Mouse (Mus musculus): ENCODE measurements around the gene Mphosph10. TPM values are rescaled to one million over a fixed set of nuclear protein-coding genes. Genes with fewer than 3 reads are reported as not detected.

Gene Mphosph10
- total RNA-seq, 1 experiment from 2014 or later, result 51.1 TPM

DNA sequence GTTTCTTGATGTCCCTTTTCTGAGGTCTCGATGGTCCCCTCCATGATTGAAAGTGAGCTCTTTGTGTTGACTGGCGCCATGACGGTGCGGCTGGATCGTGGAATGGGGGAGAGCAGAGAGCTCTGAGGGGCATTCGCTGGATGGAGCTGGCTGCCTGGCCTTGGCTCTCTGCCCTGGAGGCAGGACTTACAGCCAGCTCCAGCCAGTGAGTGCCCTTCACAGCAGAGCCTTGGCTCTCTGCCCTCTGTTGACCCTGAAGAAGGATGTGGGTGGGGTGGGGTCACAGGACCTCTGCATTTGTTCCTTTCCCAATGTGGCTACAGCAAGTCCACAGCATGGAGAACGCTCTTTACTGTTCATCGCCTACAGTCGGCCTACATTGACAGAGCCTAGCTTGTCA, 34.7 kb downstream of the Mphosph10 start:
- ATAC-seq (ENCODE audit: extremely low read depth, insufficient number of reproducible peaks, low FRiP score, poor library complexity, severe bottlenecking), result no peak

DNA sequence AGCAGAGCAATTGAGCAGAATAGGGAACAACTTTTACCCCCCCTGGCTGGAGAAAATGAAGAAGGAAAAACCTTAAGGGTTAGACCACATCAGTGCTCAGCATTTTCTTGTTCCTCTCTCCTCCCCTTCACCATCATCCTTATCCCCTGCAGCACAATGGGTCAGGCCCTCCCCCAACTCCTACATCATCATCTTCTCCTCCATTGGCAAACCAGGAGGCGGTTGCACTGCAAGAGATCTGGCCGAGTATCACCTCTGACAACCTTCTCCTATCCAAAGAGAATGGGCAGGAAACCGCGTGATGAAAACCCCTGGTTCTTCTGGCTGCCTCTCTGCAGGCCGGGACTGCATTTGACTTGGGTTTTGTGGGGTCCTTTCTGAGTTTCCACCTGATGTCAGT, 35.4 kb downstream of the Mphosph10 start:
- no peak for ATAC-seq (ENCODE audit: extremely low read depth, insufficient number of reproducible peaks, low FRiP score, poor library complexity, severe bottlenecking)

DNA sequence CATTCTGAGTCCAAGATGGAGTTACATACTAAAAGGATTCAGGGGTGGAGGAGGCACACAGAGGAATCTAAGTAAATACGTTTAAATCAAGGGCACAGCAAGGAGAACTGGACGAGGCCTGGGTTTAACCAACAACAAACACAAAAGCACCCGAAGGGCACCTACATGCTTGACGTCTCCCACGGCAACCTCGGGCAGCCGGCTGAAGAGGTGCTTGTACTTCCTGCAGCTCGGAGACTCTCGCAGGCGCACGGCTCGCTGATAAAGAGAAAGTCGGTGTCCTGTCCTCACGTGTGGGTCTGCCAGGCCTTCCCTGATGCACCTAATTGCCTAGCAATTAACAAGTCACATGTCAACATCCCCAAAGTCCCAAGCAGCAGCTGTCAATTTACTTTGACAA, 37.9 kb downstream of the Mphosph10 start:
- no peak for ATAC-seq (ENCODE audit: extremely low read depth, insufficient number of reproducible peaks, low FRiP score, poor library complexity, severe bottlenecking)

DNA sequence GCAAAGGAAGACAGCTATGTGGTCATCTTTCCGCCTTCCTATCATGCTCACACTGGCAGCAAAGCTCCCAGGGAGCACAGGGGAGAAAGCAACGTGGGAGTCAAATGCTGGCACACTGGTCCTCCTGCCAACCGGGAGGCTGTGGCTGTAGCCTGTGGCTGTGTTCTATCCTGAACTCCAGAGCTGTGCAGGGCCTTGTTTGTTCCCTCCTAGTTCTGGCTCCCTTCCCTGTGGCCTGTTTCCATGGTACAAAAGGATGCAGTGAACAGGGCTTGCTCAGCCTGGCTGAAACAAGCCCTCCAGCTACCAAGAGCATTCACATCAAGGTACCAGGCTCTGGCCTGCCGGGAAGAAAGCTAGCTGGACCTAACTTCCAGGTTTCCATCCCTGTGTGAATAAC, 41.0 kb downstream of the Mphosph10 start:
- ATAC-seq (ENCODE audit: extremely low read depth, insufficient number of reproducible peaks, low FRiP score, poor library complexity, severe bottlenecking), result no peak

DNA sequence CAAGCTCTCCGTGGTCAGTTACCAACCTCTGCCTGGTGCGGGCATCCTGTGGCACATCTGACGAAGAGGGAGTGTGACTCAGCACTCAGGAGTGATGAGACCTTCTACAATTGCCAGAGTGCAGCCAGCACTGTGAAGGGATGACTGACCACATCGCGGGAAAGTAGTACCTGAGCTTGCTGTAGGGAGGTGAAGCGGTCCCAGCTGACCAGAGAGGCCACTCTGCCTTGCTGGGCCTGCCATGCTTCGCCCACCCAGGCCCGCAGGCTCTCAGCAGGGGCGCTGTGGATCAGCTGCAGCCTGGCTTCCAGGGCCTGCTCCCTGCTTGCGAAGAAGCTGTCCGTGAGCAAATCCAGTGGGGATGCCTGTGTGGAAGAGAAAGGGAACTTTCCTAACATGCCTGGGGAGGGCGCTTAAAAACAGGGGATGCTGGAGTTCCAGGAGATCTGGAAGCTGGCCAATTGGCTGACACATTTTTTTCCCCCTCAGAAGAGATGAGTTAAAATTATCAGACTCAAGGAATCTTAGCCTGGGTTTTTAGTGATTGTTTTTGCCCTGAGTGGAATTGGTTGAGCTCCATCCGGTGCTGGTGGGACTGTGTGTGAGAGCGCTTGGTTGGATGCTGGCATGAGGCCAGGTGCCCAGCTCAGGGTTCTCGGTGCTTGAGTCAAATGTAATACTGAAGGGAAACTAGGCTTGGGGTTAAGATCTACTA, 42.8 kb downstream of the Mphosph10 start:
- ATAC-seq (ENCODE audit: extremely low read depth, insufficient number of reproducible peaks, low FRiP score, poor library complexity, severe bottlenecking), result no peak

DNA sequence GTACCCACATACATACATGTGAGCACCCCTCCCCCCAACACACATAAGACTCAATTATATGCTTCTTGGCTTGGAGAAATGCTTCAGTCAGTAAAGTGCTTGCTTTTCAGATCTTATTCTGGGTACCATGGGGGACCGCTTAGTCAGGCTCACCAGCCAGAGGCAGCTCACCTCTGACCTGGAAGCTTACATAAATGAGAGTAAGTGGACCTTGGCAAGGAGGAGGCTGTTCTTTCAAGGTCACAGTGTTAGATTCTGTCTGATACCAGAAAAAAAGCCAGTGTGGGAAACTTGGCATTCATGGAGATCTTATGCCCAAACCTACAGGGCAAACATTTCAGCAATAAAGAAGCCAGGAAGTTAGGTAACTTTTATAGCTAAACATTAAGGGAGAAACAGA, 44.3 kb downstream of the Mphosph10 start:
- ATAC-seq (ENCODE audit: extremely low read depth, insufficient number of reproducible peaks, low FRiP score, poor library complexity, severe bottlenecking), result no peak

DNA sequence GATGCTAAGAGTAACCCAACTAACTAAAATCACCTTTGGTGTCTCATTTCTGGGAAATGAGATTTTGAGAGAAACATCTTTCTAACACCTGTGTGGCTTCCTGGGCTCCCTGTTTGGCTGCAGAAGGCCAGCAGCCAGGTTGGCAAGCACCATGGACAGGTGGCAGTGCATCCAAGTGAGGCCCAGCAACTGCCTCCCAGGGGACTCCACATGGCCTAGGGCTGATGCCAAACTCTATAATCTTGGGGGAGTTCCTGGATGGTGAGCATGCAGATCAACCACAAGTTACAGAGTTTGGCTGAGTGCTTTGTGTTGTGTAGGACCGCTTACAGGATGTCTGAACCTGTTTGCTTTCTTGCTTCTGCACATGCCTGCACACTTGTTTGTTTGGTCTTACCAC, 59.4 kb downstream of the Mphosph10 start:
- no peak for ATAC-seq (ENCODE audit: extremely low read depth, insufficient number of reproducible peaks, low FRiP score, poor library complexity, severe bottlenecking)

DNA sequence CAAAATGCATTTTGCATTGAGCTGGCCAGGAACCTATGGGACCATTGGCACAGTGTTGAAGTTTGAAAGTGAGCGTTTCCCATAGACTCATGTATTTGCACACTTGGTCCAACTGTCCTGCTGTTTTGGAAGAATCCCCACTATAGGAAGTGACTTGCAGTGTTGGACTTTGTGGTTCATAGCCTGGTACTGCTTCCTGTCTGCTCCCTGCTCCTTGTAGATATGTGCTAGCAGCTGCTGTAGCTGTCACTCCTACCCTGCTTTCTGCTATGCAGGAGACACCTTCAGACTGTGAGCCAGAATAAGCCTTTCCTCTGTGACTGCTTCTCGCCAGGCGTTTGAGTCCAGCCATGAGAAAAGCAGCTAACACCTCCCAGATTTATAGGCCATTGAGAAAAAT, 60.8 kb downstream of the Mphosph10 start:
- ATAC-seq (ENCODE audit: extremely low read depth, insufficient number of reproducible peaks, low FRiP score, poor library complexity, severe bottlenecking), result no peak

DNA sequence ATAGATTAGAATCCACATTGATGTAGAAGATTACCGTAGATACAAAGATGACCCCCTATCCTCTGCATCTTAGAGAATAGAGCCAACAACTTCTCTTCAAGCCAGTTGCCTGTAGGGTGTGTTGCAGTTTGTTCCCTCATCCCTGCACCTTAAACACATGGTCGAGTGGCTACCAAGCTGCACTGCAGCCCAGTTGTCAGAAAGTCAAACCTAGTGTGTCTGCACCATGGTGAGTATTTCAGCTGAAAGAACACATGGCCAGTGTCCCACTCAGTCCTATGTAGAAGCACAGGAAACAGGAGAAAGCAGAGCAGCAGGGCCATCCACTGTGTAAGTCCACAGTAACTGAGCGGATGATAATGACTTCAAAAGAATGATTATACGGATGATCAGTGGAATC, 64.6 kb downstream of the Mphosph10 start:
- ATAC-seq (ENCODE audit: extremely low read depth, insufficient number of reproducible peaks, low FRiP score, poor library complexity, severe bottlenecking), result no peak

DNA sequence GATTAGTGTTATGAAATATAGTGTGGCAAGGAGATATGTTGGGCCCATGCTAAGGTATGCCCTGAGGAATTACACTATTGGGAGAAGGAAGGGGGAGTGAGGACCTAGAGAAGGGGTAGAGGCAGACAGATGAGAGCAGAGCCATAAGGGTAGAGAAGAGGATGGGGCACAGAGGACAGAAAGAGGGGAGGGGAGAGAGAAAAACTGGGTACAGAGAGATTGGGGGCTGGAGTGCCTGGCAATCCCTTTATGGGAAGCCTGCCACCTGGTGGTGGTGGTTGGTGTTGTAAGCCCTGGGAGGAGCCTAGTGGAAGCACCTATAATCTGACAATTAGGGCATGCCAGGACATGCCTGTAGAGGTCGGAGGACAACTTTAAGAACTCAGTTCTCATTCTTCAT, 65.2 kb downstream of the Mphosph10 start:
- peak; percentile 95 for ATAC-seq (ENCODE audit: extremely low read depth, insufficient number of reproducible peaks, low FRiP score, poor library complexity, severe bottlenecking)

Other genes starting within 250 kb of the Mphosph10 start
- 0.23 TPM in 1 of 2 replicates, not detected in the other for gene Trpm1, start 238.4 kb downstream of the Mphosph10 start, total RNA-seq (2017)
- 12.4 and 13.3 TPM in 2 replicates for gene Mtmr10, start 104.6 kb downstream of the Mphosph10 start, total RNA-seq (2017)
- 6.3 and 6.4 TPM in 2 replicates for gene Fan1, start 18.2 kb downstream of the Mphosph10 start, total RNA-seq (2017)
- 21.2 and 33.6 TPM in 2 replicates for gene Mcee, start 339 bp upstream of the Mphosph10 start, total RNA-seq (2017)
- not detected in 2 replicates for gene Apba2, start 109.4 kb upstream of the Mphosph10 start, total RNA-seq (2017)

Measured in neutrophil, adult 5-6 weeks (primary cell).